Mouse (Mus musculus) forebrain, embryonic 14.5 days (tissue): Measurements from ENCODE around the gene Rab40c. TPM values are rescaled to one million over a fixed set of nuclear protein-coding genes. Genes with fewer than 3 reads are reported as not detected.

Experiments
- ATAC-seq: fragments of 200-750 bp; cut with Nextera tagmentation; 2 replicates; pipeline ENCODE4 v1.8.0; 2017; ENCODE audit warnings: mild to moderate bottlenecking, moderate library complexity
- DNase-seq: peaks from one replicate; pipeline ENCODE4 v3.0.0-alpha.2; 2015; ENCODE audit warnings: low spot score
- H3K27ac ChIP-seq: fragments of 300-500 bp; sonication (generic); 2 replicates; pipeline ENCODE4 v1.5.1; 2014; ENCODE audit warnings: low read depth, mild to moderate bottlenecking, control low read depth, low read length, moderate library complexity
- H3K27me3 ChIP-seq: fragments of 300-500 bp; sonication (generic); replicated peaks from 2 replicates; pipeline ENCODE4 v1.6.1; 2014; ENCODE audit warnings: low read length, control low read depth, mixed read lengths; ENCODE audit not compliant: control insufficient read depth, insufficient read depth
- H3K36me3 ChIP-seq: fragments of 300-500 bp; sonication (generic); 2 replicates; pipeline ENCODE4 v1.6.1; 2014; ENCODE audit warnings: low read length, control low read depth; ENCODE audit not compliant: control insufficient read depth, insufficient read depth
- H3K4me1 ChIP-seq: fragments of 300-500 bp; sonication (generic); 2 replicates; pipeline ENCODE4 v1.6.1; 2014; ENCODE audit warnings: antibody characterized with exemption, low read length, control low read depth; ENCODE audit not compliant: control insufficient read depth, insufficient read depth
- H3K4me2 ChIP-seq: fragments of 300-500 bp; sonication (generic); 2 replicates; pipeline ENCODE4 v1.6.1; 2014; ENCODE audit warnings: mild to moderate bottlenecking, control low read depth, low read length
- H3K4me3 ChIP-seq: fragments of 300-500 bp; sonication (generic); 2 replicates; pipeline ENCODE4 v1.5.1; 2014; ENCODE audit warnings: low read depth, low read length, control low read depth
- H3K9ac ChIP-seq: fragments of 300-500 bp; sonication (generic); 2 replicates; pipeline ENCODE4 v1.6.1; 2014; ENCODE audit warnings: mild to moderate bottlenecking, low read length, control low read depth, moderate library complexity
- H3K9me3 ChIP-seq: fragments of 300-500 bp; sonication (generic); replicated peaks from 2 replicates; pipeline ENCODE4 v1.6.1; 2016; ENCODE audit warnings: low read length, control low read depth, mixed read lengths; ENCODE audit not compliant: control insufficient read depth
- WGBS: fragments of 180-500 bp; shearing (Covaris S2); extraction: QIAGEN DNeasy Blood & Tissue Kit; methylation state at CpG from one replicate; pipeline ENCODE4 v1.1.7; 2014; 5-methylcytosine and 5-hydroxymethylcytosine counted together
- polyA plus RNA-seq: library from polyadenylated mRNA; unstranded; fragments of >200 nt; fragmentation: Nextera tagmentation; extraction: Ambion mirVana; gene quantifications from 2 replicates; pipeline ENCODE4 v1.2.1, GENCODE M21; 2014

Rab40c gene
- polyA plus RNA-seq, 1 experiment from 2014 or later, result 31.6 TPM

GRCm38 (mm10) chr17:25914295-25914694 lies 5.2 kb downstream of the Rab40c start:
- H3K4me3 ChIP-seq, result no peak overlapping the region
- no peak overlapping the region for H3K4me2 ChIP-seq
- H3K36me3 ChIP-seq, result peaks cover 14% of the 10 kb centered on the region; the same call in 1 of the 2 replicates
- DNase-seq (no peak), ATAC-seq (no peak)
- H3K27ac ChIP-seq, result no peak overlapping the region
- H3K9me3 ChIP-seq, result no peaks in the 10 kb centered on the region
- H3K27me3 ChIP-seq, result no peaks in the 10 kb centered on the region
- 90% methylated on average over 4 of the region's 4 CpGs for WGBS
- no peak overlapping the region for H3K9ac ChIP-seq
- H3K4me1 ChIP-seq, result peaks cover 10% of the 10 kb centered on the region

GRCm38 (mm10) chr17:25913877-25914275 lies 5.7 kb downstream of the Rab40c start:
- H3K9ac ChIP-seq, result no peak overlapping the region
- H3K4me1 ChIP-seq, result peaks cover 10% of the 10 kb centered on the region
- no peaks in the 10 kb centered on the region for H3K9me3 ChIP-seq
- H3K36me3 ChIP-seq, result peaks cover 14% of the 10 kb centered on the region; the same call in 1 of the 2 replicates
- no peak overlapping the region for H3K27ac ChIP-seq
- WGBS, result 88% methylated on average over 1 of the region's 1 CpGs
- ATAC-seq, result no peak
- H3K4me2 ChIP-seq, result no peak overlapping the region
- H3K27me3 ChIP-seq, result no peaks in the 10 kb centered on the region
- H3K4me3 ChIP-seq, result no peak overlapping the region
- no peak for DNase-seq

GRCm38 (mm10) chr17:25913186-25913876 lies 6.2 kb downstream of the Rab40c start:
- no peaks in the 10 kb centered on the region for H3K27me3 ChIP-seq
- H3K4me2 ChIP-seq, result no peak overlapping the region
- H3K9me3 ChIP-seq, result no peaks in the 10 kb centered on the region
- no peak overlapping the region for H3K4me3 ChIP-seq
- H3K27ac ChIP-seq, result no peak overlapping the region
- WGBS, result 90% methylated on average over 14 of the region's 14 CpGs
- DNase-seq (no peak), ATAC-seq (no peak)
- H3K9ac ChIP-seq, result no peak overlapping the region
- H3K36me3 ChIP-seq, result peaks cover 14% of the 10 kb centered on the region; the same call in 1 of the 2 replicates
- peaks cover 5% of the 10 kb centered on the region for H3K4me1 ChIP-seq

GRCm38 (mm10) chr17:25911816-25912215 lies 7.7 kb downstream of the Rab40c start:
- no peaks in the 10 kb centered on the region for H3K9me3 ChIP-seq
- WGBS, result 90% methylated on average over 4 of the region's 4 CpGs
- no peak for ATAC-seq

GRCm38 (mm10) chr17:25907640-25908039 lies 11.9 kb downstream of the Rab40c start:
- 92% methylated on average over 2 of the region's 2 CpGs for WGBS
- H3K36me3 ChIP-seq, result 0 out of 2 replicates have a peak, but pooled peaks cover 5% of the 10 kb centered on the region
- no peaks in the 10 kb centered on the region for H3K27me3 ChIP-seq
- H3K4me1 ChIP-seq, result no peaks in the 10 kb centered on the region
- H3K9me3 ChIP-seq, result no peaks in the 10 kb centered on the region
- DNase-seq (no peak), ATAC-seq (no peak)
- no peak overlapping the region for H3K4me2 ChIP-seq
- H3K4me3 ChIP-seq, result no peak overlapping the region
- H3K9ac ChIP-seq, result no peak overlapping the region
- no peak overlapping the region for H3K27ac ChIP-seq

More at GRCm38 (mm10) chr17:25911816-25912215, 7.7 kb downstream of the Rab40c start:
- DNase-seq, result no peak
- Histone ChIP-seq H3K4me3 (no peak overlapping the region), H3K27me3 (no peaks in the 10 kb centered on the region), H3K4me1 (no peaks in the 10 kb centered on the region), H3K27ac (no peak overlapping the region), H3K4me2 (no peak overlapping the region), H3K9ac (no peak overlapping the region), H3K36me3 (peaks cover 11% of the 10 kb centered on the region; the same call in 1 of the 2 replicates)

- Histone ChIP-seq H3K4me2 (no peak overlapping the region), H3K27me3 (no peaks in the 10 kb centered on the region), H3K27ac (no peak overlapping the region), H3K36me3 (0 out of 2 replicates have a peak, but pooled peaks cover 5% of the 10 kb centered on the region), H3K9ac (no peak overlapping the region), H3K4me3 (no peak overlapping the region), H3K9me3 (no peaks in the 10 kb centered on the region), H3K4me1 (no peaks in the 10 kb centered on the region)
- DNase-seq, result no peak
- ATAC-seq, result no peak
- 86% methylated on average over 3 of the region's 3 CpGs for WGBS
Observed at GRCm38 (mm10) chr17:25903061-25903460, 16.5 kb downstream of the Rab40c start.

- no peaks in the 10 kb centered on the region for H3K36me3 ChIP-seq
- WGBS, result 80% methylated on average over 1 of the region's 1 CpGs
- no peak overlapping the region for H3K4me2 ChIP-seq
- no peak overlapping the region for H3K9ac ChIP-seq
- DNase-seq, result no peak
- no peak overlapping the region for H3K27ac ChIP-seq
- no peaks in the 10 kb centered on the region for H3K4me1 ChIP-seq
- no peaks in the 10 kb centered on the region for H3K9me3 ChIP-seq
- no peak overlapping the region for H3K4me3 ChIP-seq
- no peaks in the 10 kb centered on the region for H3K27me3 ChIP-seq
- ATAC-seq, result no peak
Observed at GRCm38 (mm10) chr17:25900193-25900592, 19.3 kb downstream of the Rab40c start.

GRCm38 (mm10) chr17:25895891-25896290 lies 23.6 kb downstream of the Rab40c start:
- ATAC-seq, result no peak

GRCm38 (mm10) chr17:25895415-25895814 lies 24.1 kb downstream of the Rab40c start:
- Histone ChIP-seq H3K9me3 (no peaks in the 10 kb centered on the region), H3K9ac (no peak overlapping the region), H3K27ac (no peak overlapping the region), H3K4me1 (no peaks in the 10 kb centered on the region), H3K36me3 (peaks cover 5% of the 10 kb centered on the region; the same call in 1 of the 2 replicates), H3K4me2 (no peak overlapping the region), H3K4me3 (no peak overlapping the region), H3K27me3 (no peaks in the 10 kb centered on the region)
- no peak for ATAC-seq
- 35% methylated on average over 2 of the region's 2 CpGs for WGBS
- DNase-seq, result no peak

More at GRCm38 (mm10) chr17:25895891-25896290, 23.6 kb downstream of the Rab40c start:
- 69% methylated on average over 12 of the region's 12 CpGs for WGBS
- Histone ChIP-seq H3K4me1 (no peaks in the 10 kb centered on the region), H3K4me2 (no peak overlapping the region), H3K4me3 (no peak overlapping the region), H3K27ac (no peak overlapping the region), H3K9ac (no peak overlapping the region), H3K9me3 (no peaks in the 10 kb centered on the region), H3K36me3 (no peaks in the 10 kb centered on the region), H3K27me3 (no peaks in the 10 kb centered on the region)
- DNase-seq, result no peak
